Mouse (Mus musculus): Measurements from ENCODE around the gene Glis3. TPM values are rescaled to one million over a fixed set of nuclear protein-coding genes. Genes with fewer than 3 reads are reported as not detected.
A peak's percentile ranks its signal among the peaks of the same experiment; 100 is the strongest.

Gene Glis3
- 1 to 10 TPM; 2.1 to 2.8 TPM for total RNA-seq (2021)
- long read RNA-seq, experiment 1 = 0 reads
- long read RNA-seq, experiment 2 = 0 reads

DNA sequence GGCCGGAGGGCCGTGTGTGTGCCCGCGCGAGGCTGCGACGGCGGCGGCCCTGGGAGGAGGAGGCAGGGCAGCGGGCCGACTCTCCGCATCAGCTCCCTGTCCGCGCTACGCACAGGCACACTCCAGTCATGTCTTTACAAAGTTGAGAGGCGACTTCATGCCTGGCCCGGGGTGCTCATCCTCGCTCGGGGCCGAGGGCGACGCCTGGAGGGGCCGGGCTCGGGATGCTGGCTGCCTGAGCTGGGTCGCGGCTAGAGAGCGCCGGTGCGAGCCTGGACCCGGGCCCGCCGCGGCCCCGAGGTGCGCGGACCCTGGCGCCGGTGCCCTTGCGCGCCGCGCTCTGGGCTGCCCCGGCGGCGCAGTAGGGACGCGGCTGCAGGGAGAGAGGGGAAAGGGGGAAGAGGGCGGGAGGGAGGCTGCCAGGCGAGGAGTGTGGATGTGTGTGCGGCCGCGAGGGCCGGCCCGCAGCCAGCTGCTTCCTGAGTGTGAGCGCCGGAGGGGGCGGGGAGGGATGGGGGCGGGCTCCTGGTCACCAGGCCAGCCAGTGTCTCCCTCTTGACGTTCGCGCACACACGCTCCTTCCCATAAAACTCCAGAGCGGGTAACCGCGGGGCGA, at the start of gene Glis3:
TSS of gene Glis3 (minus strand) at position 302 of the 616 bp plus-strand sequence.
- DNase-seq = peak; percentile 61

DNA sequence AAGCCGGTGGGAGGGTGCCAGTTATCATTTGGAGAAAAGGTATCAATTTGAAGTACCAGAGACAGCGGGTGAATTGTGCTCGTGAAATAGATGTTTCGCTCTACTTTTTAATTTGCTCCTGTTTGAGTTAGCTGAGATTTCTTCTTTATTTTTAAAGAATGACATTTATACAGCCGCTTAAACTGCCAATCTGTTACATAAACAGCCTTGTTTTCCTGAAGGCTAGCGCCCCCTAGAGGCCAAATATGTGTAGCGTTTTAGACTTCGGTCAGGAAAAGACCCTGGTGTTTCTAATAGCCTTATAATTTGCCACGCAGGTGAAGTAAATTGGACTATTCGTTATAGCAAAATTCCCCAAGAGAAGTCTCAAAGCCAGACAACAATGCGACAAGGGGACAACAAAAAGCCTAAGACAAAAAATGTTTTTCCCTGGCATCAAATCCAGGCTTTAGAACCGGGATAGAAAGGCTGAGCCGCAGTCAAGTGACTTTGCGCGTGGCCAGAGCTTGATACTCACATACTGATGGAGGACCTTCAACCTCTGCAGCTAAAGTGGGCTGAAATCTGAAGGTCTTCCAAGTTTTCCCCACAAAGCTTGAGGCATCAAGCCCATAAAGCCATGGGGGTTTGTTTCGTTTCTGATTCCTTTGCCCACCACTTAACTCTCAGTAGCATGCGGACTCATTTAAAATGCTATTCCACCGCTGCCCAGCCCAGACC, 46.4 kb upstream of the Glis3 start:
- peak; percentile 62 for DNase-seq

DNA sequence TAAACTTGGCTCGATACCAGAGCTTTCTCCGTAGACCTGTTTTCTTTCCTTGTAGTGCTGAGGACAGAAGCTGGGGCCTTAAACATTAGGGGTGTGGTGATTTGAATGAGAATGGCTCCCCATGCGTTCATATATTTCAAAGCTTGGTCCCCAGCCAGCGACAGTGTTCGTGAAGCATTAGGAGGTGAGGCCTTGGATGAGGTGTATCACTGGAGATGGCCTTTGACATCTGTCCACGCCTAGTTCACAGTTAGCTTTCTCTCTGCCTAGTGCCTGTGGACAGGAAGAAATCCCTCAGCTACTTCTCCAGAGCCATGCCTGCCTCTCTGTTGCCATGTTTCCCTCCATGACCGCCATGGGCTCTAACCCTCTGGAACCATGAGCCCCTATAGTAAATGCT, 44.8 kb upstream of the Glis3 start:
- no peak for DNase-seq

DNA sequence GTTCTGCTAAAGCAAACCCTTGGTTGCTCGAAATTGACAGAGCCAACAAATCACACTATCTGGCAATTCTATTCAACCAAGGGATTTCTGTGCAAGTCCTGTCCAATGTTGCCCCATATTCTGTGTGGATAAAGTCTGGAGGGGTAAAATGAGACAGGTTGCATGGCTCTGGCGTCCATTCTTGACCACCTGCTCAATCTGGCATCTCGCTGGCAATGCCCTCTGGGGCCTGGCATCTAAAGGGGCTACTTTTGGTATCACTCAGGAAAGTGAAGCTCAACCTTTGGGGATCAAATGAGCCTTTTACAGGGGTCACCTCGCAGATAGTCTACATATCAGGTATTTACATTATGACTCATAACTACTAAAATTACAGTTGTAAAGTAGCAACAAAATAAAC, 42.7 kb upstream of the Glis3 start:
- no peak for DNase-seq

DNA sequence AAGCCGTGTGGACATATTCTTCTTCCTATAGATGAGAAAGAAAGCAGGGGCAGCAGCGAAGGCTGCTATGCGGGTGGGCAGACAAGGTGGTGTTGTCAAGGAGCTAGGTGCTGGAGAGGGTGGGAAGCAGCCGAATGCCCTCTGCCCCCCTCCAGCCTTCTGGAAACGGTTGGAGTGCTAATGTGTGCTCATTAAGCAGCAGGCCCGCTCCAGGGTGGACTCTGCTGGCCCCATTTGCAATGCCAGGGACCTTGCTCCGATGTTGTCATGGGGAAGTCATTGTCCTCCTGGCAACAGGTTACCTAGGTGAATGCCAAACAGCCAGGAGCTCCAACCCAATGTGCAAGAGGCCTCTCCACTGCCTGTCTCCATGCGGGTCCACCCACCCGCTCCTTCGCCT, 42.0 kb upstream of the Glis3 start:
- DNase-seq = no peak

DNA sequence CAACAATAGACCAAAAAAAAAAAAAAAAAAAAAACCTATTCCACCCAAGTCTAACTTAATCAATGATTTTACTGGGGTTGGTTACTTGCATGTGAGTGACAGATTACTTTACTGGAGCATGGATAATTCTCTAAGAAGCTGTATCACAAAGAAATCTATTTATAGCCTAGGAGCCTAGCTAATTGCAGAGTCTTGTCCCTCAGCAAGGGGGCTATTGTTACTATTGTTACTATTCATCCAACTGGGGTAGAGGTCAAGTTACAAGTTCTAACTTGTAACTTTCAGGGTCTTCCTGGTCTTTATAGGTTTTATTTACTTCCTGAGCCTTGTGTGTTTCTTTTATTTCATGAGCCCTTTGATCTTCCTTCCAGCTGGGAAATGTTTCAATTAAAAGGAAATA, 40.1 kb upstream of the Glis3 start:
- DNase-seq = no peak

DNA sequence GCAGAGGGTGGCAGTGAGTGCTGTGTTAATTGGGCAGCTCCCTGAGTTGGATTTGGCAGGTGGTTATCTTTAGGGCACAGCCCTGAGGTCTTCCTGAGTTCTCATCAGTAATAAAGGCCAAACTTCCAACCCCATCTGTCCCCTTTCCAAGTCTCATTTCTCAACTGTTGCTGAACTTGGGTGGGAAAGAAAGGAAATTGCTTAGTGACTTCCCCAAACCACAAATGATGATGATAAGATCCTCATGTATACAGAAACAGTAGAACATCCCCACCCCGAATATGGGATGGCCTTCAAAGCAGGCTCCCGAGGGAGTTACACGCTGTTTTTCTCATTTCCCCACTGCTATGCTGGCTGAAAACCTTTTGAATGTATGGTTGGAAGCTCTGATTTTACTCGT, 34.8 kb upstream of the Glis3 start:
- DNase-seq = no peak

DNA sequence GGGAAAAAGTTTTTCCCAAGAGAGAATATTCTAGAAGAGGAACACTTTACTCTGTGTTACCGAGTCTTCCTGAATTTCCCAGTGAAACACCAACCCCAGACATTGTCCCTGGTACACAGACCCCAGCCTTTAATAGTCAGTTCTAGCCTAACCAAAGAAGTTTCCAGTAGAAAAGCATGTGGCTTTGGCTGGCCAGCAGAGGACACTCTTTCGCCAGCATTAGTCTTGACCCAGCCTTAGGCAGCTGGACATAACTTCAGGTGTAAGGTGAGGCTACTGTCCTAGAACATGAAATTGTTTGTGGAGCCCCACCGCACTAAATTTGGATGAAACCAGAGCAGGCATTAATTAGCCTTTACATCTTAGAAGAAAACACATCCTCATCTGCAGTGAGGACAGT, 17.8 kb upstream of the Glis3 start:
- DNase-seq = no peak

DNA sequence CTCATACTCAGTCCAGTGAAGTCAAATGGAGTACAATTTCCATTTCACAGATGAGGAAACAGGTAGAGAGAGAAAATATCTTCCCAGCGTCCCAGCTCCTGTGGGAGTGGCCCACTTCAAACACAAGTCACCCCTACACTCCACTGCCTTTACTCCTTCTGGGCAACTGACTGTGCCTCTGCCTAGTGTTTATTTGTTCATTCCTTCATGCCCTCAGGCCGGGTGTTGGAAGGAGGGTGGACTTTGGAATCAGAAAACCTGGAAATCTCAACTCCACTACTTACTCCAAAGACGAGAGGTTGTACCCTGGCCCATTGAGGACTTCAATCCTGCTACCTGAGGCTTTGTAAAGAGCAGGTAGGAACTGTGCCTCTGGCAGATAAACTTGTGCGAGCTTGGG, 6.5 kb upstream of the Glis3 start:
- DNase-seq = no peak

DNA sequence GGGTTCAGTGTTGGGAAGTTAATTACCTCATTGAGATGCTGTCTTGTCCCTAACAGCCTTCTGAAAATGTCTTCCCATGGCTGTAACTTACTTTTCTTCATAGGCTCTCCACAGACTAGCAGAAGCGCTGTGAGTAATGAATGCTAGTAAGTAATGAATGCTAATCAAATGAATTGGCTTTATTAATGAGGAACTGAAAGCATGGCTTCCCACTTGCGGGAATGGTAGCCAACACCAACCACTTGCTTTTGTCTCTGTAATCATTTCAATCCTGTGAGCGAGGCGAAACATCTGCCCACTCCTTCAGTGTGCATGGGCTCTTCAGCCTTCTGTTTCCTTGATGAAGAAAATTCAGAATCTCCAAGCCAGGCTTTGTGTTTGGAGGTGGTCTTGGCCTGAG, 5.6 kb upstream of the Glis3 start:
- DNase-seq = no peak

DNA sequence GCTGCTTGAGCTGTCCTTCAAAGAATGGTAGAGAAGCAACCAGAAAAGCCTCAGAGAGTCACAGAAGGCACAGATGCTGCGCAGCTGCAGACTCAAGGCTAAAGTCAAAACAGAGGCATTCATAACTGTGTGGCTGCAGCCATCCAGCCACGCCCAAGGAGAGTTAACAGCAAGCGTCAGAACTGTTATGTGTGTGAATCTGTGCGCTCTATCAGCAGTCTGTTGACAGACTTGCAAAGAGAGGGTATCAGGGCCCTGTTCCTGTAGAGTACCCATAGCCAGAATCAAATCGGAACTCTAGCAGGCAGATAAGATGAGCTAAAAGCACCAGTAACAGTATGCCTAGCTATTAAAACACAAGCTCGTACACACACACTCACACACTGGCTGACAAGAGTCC, 4.5 kb upstream of the Glis3 start:
- no peak for DNase-seq

DNA sequence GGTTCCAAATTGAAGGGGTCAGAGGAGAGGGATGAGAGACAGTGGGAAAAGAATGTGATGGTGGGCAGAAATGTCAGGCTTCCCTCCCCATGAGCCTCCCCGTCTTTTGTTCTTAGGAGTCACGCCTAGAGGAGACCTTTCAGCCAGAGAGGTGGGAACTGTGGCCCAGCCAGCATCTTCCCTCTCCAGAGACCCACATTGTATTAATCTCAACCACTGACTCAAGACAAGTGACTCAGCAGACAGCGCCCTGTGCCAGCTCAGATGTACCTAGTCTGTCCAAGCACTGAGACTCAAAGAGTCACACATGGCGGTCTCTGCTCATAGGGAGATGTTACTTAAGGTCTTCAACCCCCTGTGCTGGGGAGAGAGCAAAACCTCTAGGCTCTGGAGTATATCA, 3.5 kb upstream of the Glis3 start:
- no peak for DNase-seq

DNA sequence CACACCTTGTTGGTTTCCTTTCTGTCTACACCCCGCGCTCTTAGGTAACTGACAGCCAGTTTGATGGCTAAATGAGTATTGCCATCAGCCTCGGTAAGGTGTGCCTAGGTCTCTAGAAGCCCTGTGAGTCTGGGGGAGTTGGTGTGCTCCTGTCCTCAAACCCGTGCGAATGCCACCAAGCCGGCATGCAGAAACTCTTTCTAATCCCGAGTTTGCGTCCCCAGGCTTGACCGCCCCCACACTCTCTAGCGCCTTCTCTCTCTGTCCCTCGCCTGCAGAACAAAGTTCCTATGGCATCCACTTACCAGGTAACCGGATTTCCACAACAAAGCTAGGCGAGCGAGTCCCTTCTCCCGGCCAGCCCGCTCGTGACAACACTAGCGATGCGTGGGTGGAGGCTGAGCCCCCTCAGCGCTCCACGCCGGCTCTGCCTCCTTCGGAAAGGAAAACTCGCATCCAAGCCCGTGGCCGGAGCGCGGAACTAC, 544 bp downstream of the Glis3 start:
- DNase-seq = no peak

DNA sequence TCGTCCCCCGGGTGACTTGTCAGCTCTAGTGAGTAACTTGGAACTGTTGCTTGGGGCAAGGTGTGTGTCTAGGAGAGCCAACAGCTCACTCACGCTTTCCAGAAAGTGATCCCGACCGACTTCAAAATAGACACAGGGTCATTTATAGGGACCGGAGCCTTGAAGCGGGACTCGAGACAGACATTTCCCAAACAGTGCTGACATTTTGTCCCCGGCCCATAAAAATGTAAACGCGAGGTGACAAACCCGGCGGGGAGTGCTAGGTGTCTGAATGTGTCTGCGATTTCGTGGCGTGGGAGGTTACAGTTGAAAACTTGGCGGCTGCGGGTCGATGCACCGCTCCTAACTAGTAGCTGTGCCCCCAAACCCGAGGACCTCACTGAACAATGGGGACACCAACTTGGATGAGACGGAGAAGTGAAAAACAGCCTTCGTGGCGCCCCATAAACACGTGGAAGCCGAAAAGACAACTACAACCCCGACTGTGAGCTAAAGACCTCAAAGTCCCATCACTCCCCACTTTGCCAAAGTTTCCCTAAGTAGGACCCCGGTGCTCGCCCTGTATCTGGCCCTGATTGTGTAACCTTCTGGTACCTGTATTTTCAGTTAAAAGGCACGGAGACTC, 1.1 kb downstream of the Glis3 start:
- DNase-seq = no peak

DNA sequence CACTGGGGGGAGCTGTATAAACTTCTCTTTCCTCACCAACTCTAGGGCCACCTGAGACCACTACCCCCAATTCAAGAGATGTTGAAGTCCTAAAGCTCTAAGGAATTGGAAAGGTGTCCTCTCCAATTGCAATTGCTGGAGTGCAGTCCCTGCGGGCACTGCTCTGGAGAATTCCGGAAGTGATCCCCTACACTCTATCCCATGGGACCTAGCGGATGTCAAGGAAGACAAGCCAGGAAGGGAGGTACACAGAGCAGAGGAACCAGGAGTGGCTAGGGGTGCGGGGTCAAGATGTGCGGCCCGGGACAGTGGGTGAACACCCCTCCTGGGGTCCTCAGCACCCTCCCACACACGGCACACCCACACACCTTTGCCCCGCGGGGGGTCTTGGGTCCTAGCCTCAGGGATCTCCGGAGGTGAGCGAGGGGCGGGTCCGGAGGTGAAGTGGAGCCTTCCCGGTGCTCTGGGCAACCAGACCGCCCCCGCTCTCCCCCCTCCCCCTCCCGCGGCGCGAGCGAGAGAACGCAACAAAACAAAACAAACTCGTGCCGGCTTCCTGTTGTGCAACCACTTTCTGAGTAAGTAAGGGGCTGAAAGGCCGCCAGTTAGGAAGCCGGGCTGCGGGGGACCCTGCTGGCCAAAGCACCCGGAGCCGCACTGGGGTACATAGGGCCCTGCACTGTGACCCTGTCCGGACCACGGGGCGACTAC, 2.0 kb downstream of the Glis3 start:
- peak; percentile 27 for DNase-seq

DNA sequence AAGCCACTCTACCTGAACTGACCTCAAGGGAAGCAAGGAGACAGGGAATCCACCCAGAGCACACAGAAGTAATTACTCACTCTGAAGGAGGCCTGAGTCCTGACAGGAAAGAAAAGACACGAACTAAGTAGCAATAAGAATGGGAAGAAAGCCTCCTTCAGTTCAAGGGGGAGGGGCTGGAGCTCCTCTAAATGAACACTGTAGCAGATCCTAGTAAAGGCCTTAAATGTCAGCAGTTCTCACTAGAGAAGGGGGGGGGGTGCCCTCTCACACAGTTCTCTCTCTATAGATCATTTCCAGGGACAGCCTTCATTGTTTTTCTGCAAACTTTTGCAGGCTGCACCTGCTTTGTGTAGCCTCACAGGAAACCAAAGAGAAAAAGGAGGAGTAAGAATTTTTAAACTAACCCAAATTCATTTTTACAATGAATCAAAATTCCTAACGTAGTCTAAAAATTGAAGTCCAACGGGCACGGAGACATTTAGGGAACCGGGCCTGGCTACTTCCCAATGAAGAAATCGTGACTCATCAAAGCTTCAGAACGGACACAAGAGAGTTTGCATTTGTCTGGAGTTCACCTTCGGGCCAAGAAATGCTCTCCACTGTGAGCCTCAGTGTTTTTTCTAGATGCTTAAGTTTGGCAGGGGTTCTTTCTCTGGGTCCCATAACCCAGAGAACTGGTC, 2.7 kb downstream of the Glis3 start:
- DNase-seq = no peak

DNA sequence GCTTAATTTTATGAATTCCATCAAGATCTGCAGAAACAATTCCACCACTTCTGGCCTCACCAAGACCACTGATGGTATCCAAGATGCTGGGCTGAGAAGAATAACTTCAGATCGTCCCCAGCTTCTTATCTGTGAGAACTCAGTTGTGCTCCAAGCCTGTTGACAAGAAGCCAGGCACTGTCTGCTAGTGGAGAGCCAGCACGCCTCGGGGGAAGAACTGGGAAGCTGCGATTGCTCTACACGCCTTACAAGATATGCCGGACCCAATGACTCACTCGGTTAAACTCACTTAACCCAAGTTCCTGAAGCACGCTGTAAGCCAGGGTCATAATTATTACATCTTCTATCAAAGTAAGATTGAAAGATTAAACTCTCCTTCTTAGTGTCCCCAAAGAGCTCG, 16.1 kb downstream of the Glis3 start:
- peak; percentile 53 for DNase-seq

DNA sequence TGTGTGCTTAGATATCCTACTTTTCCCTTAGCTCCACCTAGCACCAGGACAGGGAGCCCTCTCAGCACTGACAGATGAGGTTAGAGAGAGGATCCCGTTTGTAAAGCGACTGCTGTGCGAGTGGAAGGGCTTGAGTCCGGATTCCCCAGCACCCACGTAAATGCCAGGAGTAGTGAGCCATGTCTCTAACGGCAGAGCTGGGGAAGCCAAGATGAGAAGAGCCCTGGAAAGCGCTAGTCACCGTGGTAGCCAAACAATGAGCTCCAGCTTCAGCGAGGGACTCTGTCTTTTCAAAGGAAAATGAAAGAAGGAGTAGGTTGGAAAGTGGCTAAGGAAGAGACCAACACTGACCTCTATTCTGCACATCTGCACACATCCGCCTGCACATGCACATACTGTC, 16.7 kb downstream of the Glis3 start:
- no peak for DNase-seq

DNA sequence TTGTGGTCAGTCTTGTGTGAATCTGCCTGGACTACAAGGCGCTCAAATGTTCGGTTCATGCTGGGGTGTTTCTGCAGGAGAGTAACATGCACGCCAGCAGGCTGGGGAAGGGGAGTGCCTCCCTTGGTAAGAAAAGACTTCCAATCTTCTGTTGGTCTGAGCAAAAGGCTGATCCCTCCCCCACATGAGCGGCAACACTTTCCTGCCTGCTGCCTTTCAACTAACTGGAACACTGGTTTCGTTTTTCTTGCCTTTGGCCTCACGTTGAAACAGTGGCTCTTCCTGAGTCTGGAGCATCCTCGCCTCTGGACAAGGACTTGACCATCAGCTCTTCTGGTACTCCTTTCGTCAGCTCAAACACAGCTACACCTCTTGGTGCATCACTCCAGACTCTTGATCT, 17.4 kb downstream of the Glis3 start:
- no peak for DNase-seq

DNA sequence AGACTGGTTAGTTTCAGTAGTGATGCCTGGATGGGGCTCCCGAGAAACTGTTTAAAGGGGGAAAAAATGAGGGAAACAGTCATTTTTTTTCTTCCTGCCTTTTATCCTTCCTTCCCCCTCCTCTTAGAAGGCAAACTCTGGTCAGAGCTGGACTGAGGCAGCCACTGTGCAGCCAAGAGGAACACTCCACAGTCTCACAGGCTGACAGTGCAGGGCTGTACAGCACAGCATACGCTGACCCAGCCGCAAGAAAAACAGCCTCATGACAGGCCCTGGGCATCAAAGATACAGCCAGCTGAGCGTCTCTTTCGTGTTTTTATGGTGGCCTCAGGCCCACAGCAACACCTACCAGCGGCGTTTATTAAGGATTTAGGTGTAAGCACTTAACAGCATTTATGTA, 19.0 kb downstream of the Glis3 start:
- DNase-seq = no peak

DNA sequence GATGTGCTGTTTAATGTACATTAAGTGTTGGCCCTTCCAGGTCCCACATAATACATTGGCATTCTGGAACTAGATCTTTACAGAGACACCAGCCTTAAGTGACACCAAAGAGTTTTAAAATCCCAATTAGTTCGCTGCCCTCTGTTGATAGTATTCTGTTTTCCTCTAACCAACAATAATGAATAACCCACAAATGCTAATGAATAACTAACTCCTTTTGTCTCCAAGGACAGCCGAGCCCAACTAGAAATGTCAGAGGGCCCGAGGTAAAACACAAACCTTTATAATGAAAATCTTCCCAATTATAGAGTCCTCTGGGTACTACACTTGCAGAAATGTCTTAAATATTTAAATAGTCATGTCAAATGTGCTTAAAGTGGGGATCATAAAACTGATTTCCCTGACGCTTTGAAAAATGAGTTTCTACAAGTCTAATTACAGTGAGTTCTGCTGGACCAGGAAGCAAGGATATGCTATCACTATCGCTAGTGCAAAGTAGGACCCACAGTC, 22.1 kb downstream of the Glis3 start:
- no peak for DNase-seq

DNA sequence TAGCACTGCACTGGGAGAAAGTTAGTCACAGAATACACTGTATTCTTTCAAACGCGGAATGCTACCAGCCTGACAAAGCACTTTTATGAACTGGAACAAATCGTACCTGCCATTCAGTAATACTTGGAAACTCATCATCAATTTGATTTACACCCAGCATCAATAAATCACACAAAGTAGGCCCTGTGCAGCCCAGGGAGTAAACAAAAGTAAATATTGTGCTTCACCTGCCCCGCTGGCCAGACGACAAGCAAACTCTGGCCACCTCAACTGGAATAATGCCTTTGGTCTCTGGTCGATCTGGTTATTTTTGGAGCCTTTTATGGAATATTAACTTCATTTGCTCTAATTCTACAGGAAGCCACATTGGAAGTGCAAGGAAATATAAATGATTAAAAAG, 23.0 kb downstream of the Glis3 start:
- DNase-seq = no peak

All from gastrocnemius, postnatal 10 days (tissue).